Mouse (Mus musculus): ENCODE measurements at regions not wholly inside any gene's neighbourhood (a gene's known extent, or its start where the extent isn't known, plus 50 kb on each side); places are given as distances from the start of the nearest gene placed in this dataset.

GRCm38 (mm10) chr13:54285968-54286367 lies 85.2 kb upstream of the Cplx2 start:
- Histone ChIP-seq H3K4me3 (ENCODE audit: control insufficient read depth, low read depth, low read length) (no peak overlapping the region), H3K27me3 (ENCODE audit: control insufficient read depth, insufficient read depth, low read length) (no peaks in the 10 kb centered on the region), H3K36me3 (ENCODE audit: control insufficient read depth, insufficient read depth, low read length) (no peaks in the 10 kb centered on the region), H3K4me1 (ENCODE audit: control insufficient read depth, insufficient read depth, low read length) (peaks cover 7% of the 10 kb centered on the region), H3K27ac (ENCODE audit: control insufficient read depth, insufficient read depth, low read depth, low read length) (no peak overlapping the region)
- no peak for TF ChIP-seq CTCF (IDR thresholded peaks at IDR 0.05; ENCODE audit: control insufficient read depth, insufficient read depth, insufficient replicate concordance, low read depth, low read length)
- no peak for TF ChIP-seq POLR2A (IDR thresholded peaks at IDR 0.05; ENCODE audit: control insufficient read depth, low read depth, low read length)

- no peaks in the 10 kb centered on the region for H3K27me3 ChIP-seq (ENCODE audit: control insufficient read depth, insufficient read depth, low read length)
- no peaks in the 10 kb centered on the region for H3K36me3 ChIP-seq (ENCODE audit: control insufficient read depth, insufficient read depth, low read length)
- TF ChIP-seq POLR2A (IDR thresholded peaks at IDR 0.05; ENCODE audit: control insufficient read depth, low read depth, low read length) (no peak), CTCF (IDR thresholded peaks at IDR 0.05; ENCODE audit: control insufficient read depth, insufficient read depth, insufficient replicate concordance, low read depth, low read length) (no peak)
- peaks cover 7% of the 10 kb centered on the region for H3K4me1 ChIP-seq (ENCODE audit: control insufficient read depth, insufficient read depth, low read length)
- H3K4me3 ChIP-seq (ENCODE audit: control insufficient read depth, low read depth, low read length) = no peak overlapping the region
- H3K27ac ChIP-seq (ENCODE audit: control insufficient read depth, insufficient read depth, low read depth, low read length) = no peak overlapping the region
Measured at GRCm38 (mm10) chr13:54286616-54287015, 84.5 kb upstream of the Cplx2 start.

- no peaks in the 10 kb centered on the region for H3K27me3 ChIP-seq (ENCODE audit: control insufficient read depth, insufficient read depth, low read length)
- H3K27ac ChIP-seq (ENCODE audit: control insufficient read depth, insufficient read depth, low read depth, low read length) = no peak overlapping the region
- TF ChIP-seq POLR2A (IDR thresholded peaks at IDR 0.05; ENCODE audit: control insufficient read depth, low read depth, low read length) = no peak
- TF ChIP-seq CTCF (IDR thresholded peaks at IDR 0.05; ENCODE audit: control insufficient read depth, insufficient read depth, insufficient replicate concordance, low read depth, low read length) = no peak
- H3K36me3 ChIP-seq (ENCODE audit: control insufficient read depth, insufficient read depth, low read length) = no peaks in the 10 kb centered on the region
- no peak overlapping the region for H3K4me3 ChIP-seq (ENCODE audit: control insufficient read depth, low read depth, low read length)
- no peaks in the 10 kb centered on the region for H3K4me1 ChIP-seq (ENCODE audit: control insufficient read depth, insufficient read depth, low read length)
Measured at GRCm38 (mm10) chr13:54290066-54290465, 81.1 kb upstream of the Cplx2 start.

- no peaks in the 10 kb centered on the region for H3K36me3 ChIP-seq (ENCODE audit: control insufficient read depth, insufficient read depth, low read length)
- no peak for TF ChIP-seq CTCF (IDR thresholded peaks at IDR 0.05; ENCODE audit: control insufficient read depth, insufficient read depth, insufficient replicate concordance, low read depth, low read length)
- no peak for TF ChIP-seq POLR2A (IDR thresholded peaks at IDR 0.05; ENCODE audit: control insufficient read depth, low read depth, low read length)
- no peaks in the 10 kb centered on the region for H3K27me3 ChIP-seq (ENCODE audit: control insufficient read depth, insufficient read depth, low read length)
- no peak overlapping the region for H3K27ac ChIP-seq (ENCODE audit: control insufficient read depth, insufficient read depth, low read depth, low read length)
- H3K4me3 ChIP-seq (ENCODE audit: control insufficient read depth, low read depth, low read length) = no peak overlapping the region
- H3K4me1 ChIP-seq (ENCODE audit: control insufficient read depth, insufficient read depth, low read length) = no peaks in the 10 kb centered on the region
Measured at GRCm38 (mm10) chr13:54292394-54292793, 78.8 kb upstream of the Cplx2 start.

GRCm38 (mm10) chr13:54293006-54293405 lies 78.1 kb upstream of the Cplx2 start:
- H3K36me3 ChIP-seq (ENCODE audit: control insufficient read depth, insufficient read depth, low read length) = no peaks in the 10 kb centered on the region
- no peak overlapping the region for H3K27ac ChIP-seq (ENCODE audit: control insufficient read depth, insufficient read depth, low read depth, low read length)
- no peaks in the 10 kb centered on the region for H3K4me1 ChIP-seq (ENCODE audit: control insufficient read depth, insufficient read depth, low read length)
- H3K27me3 ChIP-seq (ENCODE audit: control insufficient read depth, insufficient read depth, low read length) = no peaks in the 10 kb centered on the region
- H3K4me3 ChIP-seq (ENCODE audit: control insufficient read depth, low read depth, low read length) = no peak overlapping the region
- TF ChIP-seq CTCF (IDR thresholded peaks at IDR 0.05; ENCODE audit: control insufficient read depth, insufficient read depth, insufficient replicate concordance, low read depth, low read length) (no peak), POLR2A (IDR thresholded peaks at IDR 0.05; ENCODE audit: control insufficient read depth, low read depth, low read length) (no peak)

- H3K36me3 ChIP-seq (ENCODE audit: control insufficient read depth, insufficient read depth, low read length) = no peaks in the 10 kb centered on the region
- H3K4me1 ChIP-seq (ENCODE audit: control insufficient read depth, insufficient read depth, low read length) = no peaks in the 10 kb centered on the region
- TF ChIP-seq CTCF (IDR thresholded peaks at IDR 0.05; ENCODE audit: control insufficient read depth, insufficient read depth, insufficient replicate concordance, low read depth, low read length) (no peak), POLR2A (IDR thresholded peaks at IDR 0.05; ENCODE audit: control insufficient read depth, low read depth, low read length) (no peak)
- no peaks in the 10 kb centered on the region for H3K27me3 ChIP-seq (ENCODE audit: control insufficient read depth, insufficient read depth, low read length)
- no peak overlapping the region for H3K27ac ChIP-seq (ENCODE audit: control insufficient read depth, insufficient read depth, low read depth, low read length)
- H3K4me3 ChIP-seq (ENCODE audit: control insufficient read depth, low read depth, low read length) = no peak overlapping the region
Measured at GRCm38 (mm10) chr13:54295475-54296259, 75.5 kb upstream of the Cplx2 start.

- Histone ChIP-seq H3K4me1 (ENCODE audit: control insufficient read depth, insufficient read depth, low read length) (no peaks in the 10 kb centered on the region), H3K4me3 (ENCODE audit: control insufficient read depth, low read depth, low read length) (no peak overlapping the region), H3K27me3 (ENCODE audit: control insufficient read depth, insufficient read depth, low read length) (no peaks in the 10 kb centered on the region), H3K36me3 (ENCODE audit: control insufficient read depth, insufficient read depth, low read length) (no peaks in the 10 kb centered on the region), H3K27ac (ENCODE audit: control insufficient read depth, insufficient read depth, low read depth, low read length) (no peak overlapping the region)
- TF ChIP-seq POLR2A (IDR thresholded peaks at IDR 0.05; ENCODE audit: control insufficient read depth, low read depth, low read length) (no peak), CTCF (IDR thresholded peaks at IDR 0.05; ENCODE audit: control insufficient read depth, insufficient read depth, insufficient replicate concordance, low read depth, low read length) (no peak)
Measured at GRCm38 (mm10) chr13:54296260-54296555, 74.9 kb upstream of the Cplx2 start.

All from testis, adult 2 months (tissue).